Mouse (Mus musculus) testis, adult 2 months (tissue): ENCODE data around the gene Pou5f1. TPM values are rescaled to one million over a fixed set of nuclear protein-coding genes. Genes with fewer than 3 reads are reported as not detected.
A peak's percentile ranks its signal among the peaks of the same experiment; 100 is the strongest.

Experiments
- H3K27ac ChIP-seq: fragments of 200-500 bp; 2 replicates; pipeline ENCODE4 v1.5.1; 2012; ENCODE audit warnings: low read depth, low read length; ENCODE audit not compliant: control insufficient read depth, insufficient read depth
- H3K27me3 ChIP-seq: fragments of 200-500 bp; 2 replicates; pipeline ENCODE4 v1.6.1; 2012; ENCODE audit warnings: mild to moderate bottlenecking, low read length, moderate library complexity; ENCODE audit not compliant: control insufficient read depth, insufficient read depth
- H3K36me3 ChIP-seq: fragments of 200-500 bp; 2 replicates; pipeline ENCODE4 v1.6.1; 2012; ENCODE audit warnings: mild to moderate bottlenecking, low read length; ENCODE audit not compliant: control insufficient read depth, insufficient read depth
- H3K4me1 ChIP-seq: fragments of 200-500 bp; 2 replicates; pipeline ENCODE4 v1.6.1; 2012; ENCODE audit warnings: low read length; ENCODE audit not compliant: control insufficient read depth, insufficient read depth
- H3K4me3 ChIP-seq: fragments of 200-500 bp; 2 replicates; pipeline ENCODE4 v1.5.1; 2012; ENCODE audit warnings: low read depth, mild to moderate bottlenecking, low read length, moderate library complexity, mixed read lengths; ENCODE audit not compliant: control insufficient read depth
- CTCF ChIP-seq: fragments of 200-500 bp; IDR thresholded peaks from 2 replicates; pipeline ENCODE4 v1.5.1; 2012; ENCODE audit warnings: low read depth, mild to moderate bottlenecking, inconsistent platforms, low read length, moderate library complexity; ENCODE audit not compliant: control insufficient read depth, insufficient read depth, insufficient replicate concordance
- POLR2A ChIP-seq: fragments of 200-500 bp; IDR thresholded peaks from 2 replicates; pipeline ENCODE4 v1.6.1; 2012; ENCODE audit warnings: low read depth, mild to moderate bottlenecking, inconsistent platforms, low read length, moderate library complexity; ENCODE audit not compliant: control insufficient read depth
- polyA plus RNA-seq: library from polyadenylated mRNA; depleted of rRNA; stranded (reverse); fragments of >200 nt; gene quantifications from 2 replicates; pipeline ENCODE4 v1.2.3, GENCODE M21; 2012

Gene Pou5f1
- polyA plus RNA-seq, 1 experiment: 11.1 TPM

GRCm38 (mm10) chr17:35532901-35533300 is 27.1 kb downstream of the Pou5f1 start, which contains the start of gene Psors1c2:
Psors1c2 (plus strand) TSS chr17:35533201.
- H3K27ac ChIP-seq: no peak within 1 kb of the TSS
- TF ChIP-seq CTCF (no peak), POLR2A (no peak)

GRCm38 (mm10) chr17:35534343-35534742 is 28.5 kb downstream of the Pou5f1 start:
- no peaks in the 10 kb centered on the region for H3K4me1 ChIP-seq
- TF ChIP-seq CTCF (peak; percentile 76; the same call in 1 of the 2 replicates), POLR2A (no peak)
- no peaks in the 10 kb centered on the region; the same call in 1 of the 2 replicates for H3K36me3 ChIP-seq
- no peaks in the 10 kb centered on the region for H3K27me3 ChIP-seq
- no peak overlapping the region for H3K4me3 ChIP-seq
- no peak overlapping the region for H3K27ac ChIP-seq

More at GRCm38 (mm10) chr17:35532901-35533300, 27.1 kb downstream of the Pou5f1 start, which contains the start of gene Psors1c2:
- no peaks in the 10 kb centered on the region for H3K27me3 ChIP-seq
- no peaks in the 10 kb centered on the region for H3K4me1 ChIP-seq
- no peak within 1 kb of the TSS for H3K4me3 ChIP-seq
- H3K36me3 ChIP-seq: no peaks in the 10 kb centered on the region; the same call in 1 of the 2 replicates

DNA sequence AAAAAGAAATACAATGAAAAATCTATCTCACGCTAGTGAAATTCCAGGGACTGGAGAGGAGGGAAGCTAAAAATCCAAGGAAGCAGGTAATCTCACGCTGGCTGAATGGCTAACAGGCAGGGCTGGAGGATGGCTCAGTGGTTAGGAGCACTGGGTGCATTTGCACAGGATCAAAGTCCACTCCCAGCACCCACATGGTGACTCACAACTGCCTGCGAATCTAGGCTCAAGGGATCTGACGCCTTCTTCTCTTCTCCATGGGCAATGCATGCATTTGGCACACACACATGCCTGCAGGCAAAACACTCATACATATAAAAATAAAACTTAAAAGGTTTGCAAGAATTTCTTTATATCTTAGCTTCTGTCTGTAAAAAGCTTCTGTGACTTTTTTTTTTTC is 31.6 kb downstream of the Pou5f1 start:
- Histone ChIP-seq H3K27ac (no peak overlapping the region), H3K27me3 (no peaks in the 10 kb centered on the region), H3K36me3 (no peaks in the 10 kb centered on the region), H3K4me3 (no peak overlapping the region), H3K4me1 (no peaks in the 10 kb centered on the region)
- TF ChIP-seq CTCF (no peak), POLR2A (no peak)

DNA sequence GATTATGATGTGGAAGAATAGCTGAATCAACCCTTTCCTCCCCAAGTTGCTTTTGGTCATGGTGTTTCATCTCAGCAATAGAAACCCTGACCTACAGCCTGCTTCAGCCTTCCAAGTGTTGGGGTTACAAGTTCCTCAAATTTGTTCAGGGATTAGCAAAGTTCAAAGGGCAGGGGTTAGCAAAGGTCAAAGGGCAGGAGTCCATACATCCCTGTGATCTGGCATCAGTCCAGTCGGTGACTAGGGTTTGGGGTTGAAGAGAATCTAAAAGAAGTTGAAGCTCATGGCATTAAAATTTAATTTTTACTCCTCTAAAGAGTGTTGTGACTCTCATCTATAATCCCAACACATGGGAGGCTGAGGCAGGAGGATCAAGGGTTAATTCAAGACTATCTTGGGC is 32.7 kb downstream of the Pou5f1 start:
- TF ChIP-seq CTCF (no peak), POLR2A (no peak)

GRCm38 (mm10) chr17:35539540-35539939 is 33.7 kb downstream of the Pou5f1 start:
- H3K27me3 ChIP-seq: no peaks in the 10 kb centered on the region
- no peaks in the 10 kb centered on the region for H3K36me3 ChIP-seq
- no peaks in the 10 kb centered on the region for H3K4me1 ChIP-seq
- H3K27ac ChIP-seq: no peak overlapping the region
- no peak overlapping the region for H3K4me3 ChIP-seq
- TF ChIP-seq POLR2A (no peak), CTCF (no peak)

More for the DNA sequence above, 32.7 kb downstream of the Pou5f1 start:
- no peak overlapping the region for H3K4me3 ChIP-seq
- no peak overlapping the region for H3K27ac ChIP-seq
- H3K27me3 ChIP-seq: no peaks in the 10 kb centered on the region
- no peaks in the 10 kb centered on the region for H3K4me1 ChIP-seq
- H3K36me3 ChIP-seq: no peaks in the 10 kb centered on the region

- H3K4me3 ChIP-seq: no peak overlapping the region
- no peak overlapping the region for H3K27ac ChIP-seq
- TF ChIP-seq POLR2A (no peak), CTCF (no peak)
- no peaks in the 10 kb centered on the region for H3K27me3 ChIP-seq
- H3K4me1 ChIP-seq: no peaks in the 10 kb centered on the region
- no peaks in the 10 kb centered on the region for H3K36me3 ChIP-seq
Observed at GRCm38 (mm10) chr17:35542761-35543411, 37.1 kb downstream of the Pou5f1 start.

DNA sequence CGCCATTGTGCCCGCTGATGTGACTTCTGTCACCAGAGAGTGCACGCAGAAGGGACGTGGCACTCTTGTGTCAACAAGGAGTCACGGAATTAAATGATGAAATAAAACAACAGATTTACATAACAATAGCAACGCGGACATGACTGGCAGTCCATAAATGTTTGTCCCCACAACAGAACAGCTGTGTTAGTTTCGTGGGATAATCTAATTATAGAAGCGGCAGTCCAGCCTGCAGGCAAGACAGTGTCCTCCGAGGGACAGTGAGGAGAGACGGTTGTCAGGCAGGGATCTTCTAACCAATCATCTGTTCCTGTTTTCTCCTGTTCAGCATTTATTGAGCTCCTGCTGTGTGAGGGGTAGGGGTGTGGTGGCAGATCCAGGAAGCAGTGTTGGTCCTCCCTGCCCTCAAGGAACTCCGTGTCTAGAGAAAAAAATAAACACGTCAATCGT is 37.6 kb downstream of the Pou5f1 start:
- Histone ChIP-seq H3K36me3 (no peaks in the 10 kb centered on the region), H3K4me1 (no peaks in the 10 kb centered on the region; the same call in 1 of the 2 replicates), H3K27ac (no peak overlapping the region), H3K4me3 (no peak overlapping the region), H3K27me3 (no peaks in the 10 kb centered on the region)
- TF ChIP-seq CTCF: no peak
- TF ChIP-seq POLR2A: no peak
